Mouse (Mus musculus) heart, embryonic 13.5 days (tissue): ENCODE results near the gene Ddx41. TPM values are rescaled to one million over a fixed set of nuclear protein-coding genes. Genes with fewer than 3 reads are reported as not detected.

Experiments
- ATAC-seq: fragments of 200-750 bp; cut with Nextera tagmentation; 2 replicates; pipeline ENCODE4 v1.8.0; 2017; ENCODE audit warnings: moderate TSS enrichment; ENCODE audit not compliant: insufficient number of reproducible peaks, low FRiP score, low TSS enrichment; ENCODE audit errors: extremely low read depth
- H3K27ac ChIP-seq: fragments of 300-500 bp; sonication (generic); replicated peaks from 2 replicates; pipeline ENCODE4 v1.5.1; 2015; ENCODE audit warnings: moderate library complexity, mild to moderate bottlenecking, inconsistent platforms
- H3K27me3 ChIP-seq: fragments of 300-500 bp; sonication (generic); replicated peaks from 2 replicates; pipeline ENCODE4 v1.6.1; 2015; ENCODE audit warnings: mild to moderate bottlenecking, inconsistent platforms
- H3K36me3 ChIP-seq: fragments of 300-500 bp; sonication (generic); 2 replicates; pipeline ENCODE4 v1.6.1; 2015; ENCODE audit warnings: mild to moderate bottlenecking, inconsistent platforms
- H3K4me1 ChIP-seq: fragments of 300-500 bp; sonication (generic); 2 replicates; pipeline ENCODE4 v1.6.1; 2015; ENCODE audit warnings: inconsistent platforms
- H3K4me2 ChIP-seq: fragments of 300-500 bp; sonication (generic); 2 replicates; pipeline ENCODE4 v1.6.1; 2015; ENCODE audit warnings: inconsistent platforms, mild to moderate bottlenecking, moderate library complexity
- H3K4me3 ChIP-seq: fragments of 300-500 bp; sonication (generic); 2 replicates; pipeline ENCODE4 v1.5.1; 2015; ENCODE audit warnings: moderate library complexity, mild to moderate bottlenecking, inconsistent platforms
- H3K9ac ChIP-seq: fragments of 300-500 bp; sonication (generic); 2 replicates; pipeline ENCODE4 v1.6.1; 2015; ENCODE audit warnings: inconsistent platforms, mild to moderate bottlenecking, moderate library complexity
- H3K9me3 ChIP-seq: fragments of 300-500 bp; sonication (generic); 2 replicates; pipeline ENCODE4 v1.6.1; 2016; ENCODE audit warnings: inconsistent platforms
- WGBS: fragments of 180-500 bp; shearing (Covaris S2); methylation state at CpG from one replicate; pipeline ENCODE4 v1.1.7; 2015; ENCODE audit warnings: mixed read lengths; 5-methylcytosine and 5-hydroxymethylcytosine counted together
- polyA plus RNA-seq: library from polyadenylated mRNA; unstranded; fragments of >200 nt; fragmentation: Nextera tagmentation; extraction: Ambion mirVana; gene quantifications from 2 replicates; pipeline ENCODE4 v1.2.1, GENCODE M21; 2015

Gene Ddx41
- polyA plus RNA-seq, 1 experiment from 2014 or later: 30.6 TPM

DNA sequence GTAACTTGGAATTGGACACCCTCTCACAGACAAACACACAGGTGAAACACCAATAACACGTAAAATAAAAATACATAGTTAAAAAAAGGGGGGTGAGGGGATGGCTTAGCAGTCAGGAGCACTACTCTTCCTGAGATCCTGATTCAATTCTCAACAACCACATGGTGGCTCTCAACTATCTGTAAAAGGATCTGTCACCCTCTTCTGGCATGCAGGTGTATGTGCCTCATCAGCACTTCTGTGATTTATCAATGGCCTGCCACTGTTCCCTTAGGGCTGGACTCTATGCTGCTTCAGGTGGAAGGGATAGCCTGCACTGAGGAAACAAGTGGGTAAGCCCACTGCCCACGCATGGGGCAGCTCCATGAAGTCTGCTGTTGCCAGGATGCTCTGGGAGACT, 4.5 kb upstream of the Ddx41 start:
- Histone ChIP-seq H3K27ac (no peak overlapping the region), H3K4me2 (no peak overlapping the region), H3K4me3 (no peak overlapping the region), H3K27me3 (no peaks in the 10 kb centered on the region), H3K9ac (no peak overlapping the region), H3K9me3 (no peaks in the 10 kb centered on the region), H3K36me3 (peaks cover 86% of the 10 kb centered on the region), H3K4me1 (peaks cover 6% of the 10 kb centered on the region)
- no peak for ATAC-seq
- WGBS: 86% methylated on average over 2 of the region's 2 CpGs

DNA sequence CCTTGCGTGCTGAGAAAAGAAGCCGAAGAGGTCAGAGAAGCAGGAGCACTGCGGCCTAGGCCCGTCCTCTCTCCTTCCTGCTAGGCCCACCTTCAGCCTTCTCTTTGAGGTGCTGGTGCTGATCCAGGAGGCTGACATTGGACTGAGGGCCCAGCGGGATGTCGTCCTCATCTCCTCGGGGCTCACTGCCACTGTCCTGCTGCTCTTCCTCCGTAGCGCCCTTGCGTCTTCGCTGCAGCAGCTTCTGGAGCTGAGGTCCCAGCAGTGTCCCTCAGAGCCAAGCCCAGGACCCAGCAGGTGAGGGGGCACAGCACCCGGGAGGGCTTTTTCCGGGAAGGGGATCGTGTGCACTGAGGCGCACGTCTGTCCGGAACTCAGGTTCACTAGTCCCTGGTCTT, 663 bp downstream of the Ddx41 start:
- 18% methylated on average over 17 of the region's 17 CpGs for WGBS
- no peak for ATAC-seq
- H3K9me3 ChIP-seq: no peaks in the 10 kb centered on the region
- H3K27me3 ChIP-seq: no peaks in the 10 kb centered on the region
- peaks cover 79% of the 10 kb centered on the region for H3K36me3 ChIP-seq
- peak overlapping the region; percentile 89 for H3K9ac ChIP-seq
- peak overlapping the region; percentile 98 for H3K4me3 ChIP-seq
- H3K4me1 ChIP-seq: peaks cover 16% of the 10 kb centered on the region
- H3K27ac ChIP-seq: peak overlapping the region; percentile 26
- H3K4me2 ChIP-seq: peak overlapping the region; percentile 97

DNA sequence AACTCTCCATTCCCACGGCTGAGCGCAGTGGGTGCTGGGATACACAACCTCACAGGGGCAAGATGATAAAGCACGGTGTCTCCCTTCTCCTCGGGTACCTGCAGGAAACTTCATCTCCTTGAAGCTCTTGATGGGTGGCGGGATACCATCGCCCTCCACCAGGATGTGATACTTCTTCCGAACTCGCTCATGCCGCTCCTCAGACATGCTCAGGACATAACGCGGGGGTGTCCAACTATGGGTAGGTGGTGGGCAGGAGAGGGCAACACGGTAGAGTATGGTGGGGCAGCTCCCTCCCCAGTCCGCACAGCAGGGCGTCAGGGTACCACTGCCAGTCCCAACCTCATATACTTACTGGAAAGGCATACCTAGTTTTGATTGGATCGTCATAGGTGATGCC, 1.3 kb downstream of the Ddx41 start:
- 0 out of 2 replicates have a peak overlapping the region, but pooled peaks have one; percentile 33 for H3K9ac ChIP-seq
- WGBS: 90% methylated on average over 15 of the region's 15 CpGs
- no peaks in the 10 kb centered on the region for H3K27me3 ChIP-seq
- peaks cover 16% of the 10 kb centered on the region for H3K4me1 ChIP-seq
- peak overlapping the region; percentile 98 for H3K4me3 ChIP-seq
- no peak for ATAC-seq
- H3K4me2 ChIP-seq: peak overlapping the region; percentile 97
- H3K27ac ChIP-seq: no peak overlapping the region
- H3K36me3 ChIP-seq: peaks cover 79% of the 10 kb centered on the region
- no peaks in the 10 kb centered on the region for H3K9me3 ChIP-seq

DNA sequence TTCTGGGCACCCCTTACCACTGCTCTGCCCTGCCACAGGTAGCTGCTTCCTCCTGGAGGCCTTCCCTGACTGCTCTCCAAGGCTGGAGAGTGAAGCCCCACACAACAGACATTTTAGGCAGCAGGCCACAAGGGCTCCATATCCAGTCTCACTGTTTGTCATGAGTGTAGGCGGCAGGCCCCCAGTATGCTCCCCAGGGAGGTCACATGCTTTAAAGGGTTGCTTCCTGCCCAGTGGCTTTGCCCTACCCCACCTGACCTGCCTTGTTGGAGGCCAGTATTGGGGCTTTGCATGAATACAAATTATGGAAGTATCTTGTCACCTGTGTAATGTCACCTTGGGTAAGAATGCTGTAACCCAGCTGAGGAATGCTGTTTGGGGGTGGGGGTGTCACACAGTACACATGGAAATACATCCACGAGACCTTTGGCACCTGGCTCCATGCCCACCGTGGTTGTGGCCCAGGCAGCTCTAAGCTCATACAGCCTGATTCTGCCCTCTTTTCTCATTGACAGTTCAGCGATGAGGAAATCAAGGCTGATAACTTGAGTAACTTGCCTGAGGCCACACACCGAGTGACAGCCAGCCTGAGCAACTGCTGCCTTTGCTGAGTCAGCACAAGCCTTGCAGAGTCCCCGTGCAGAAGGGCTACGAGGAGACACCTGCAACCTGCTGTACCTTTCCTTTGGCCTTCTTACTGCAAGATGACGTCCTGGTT, 7.1 kb downstream of the Ddx41 start, which contains the start of gene Dok3:
Gene Dok3, minus strand, starts transcription at position 99 of the 718 bp plus-strand sequence.
- H3K4me2 ChIP-seq: no peak within 1 kb of the TSS
- peaks cover 55% of the 10 kb centered on the region for H3K36me3 ChIP-seq
- no peak for ATAC-seq
- 0 out of 2 replicates have a peak, but pooled peaks cover 5% of the 10 kb centered on the region for H3K4me1 ChIP-seq
- H3K9ac ChIP-seq: no peak within 1 kb of the TSS
- no peaks in the 10 kb centered on the region for H3K27me3 ChIP-seq
- no peak within 1 kb of the TSS for H3K4me3 ChIP-seq
- H3K9me3 ChIP-seq: no peaks in the 10 kb centered on the region
- no peak within 1 kb of the TSS for H3K27ac ChIP-seq
- 63% methylated on average over 8 of the region's 8 CpGs for WGBS

DNA sequence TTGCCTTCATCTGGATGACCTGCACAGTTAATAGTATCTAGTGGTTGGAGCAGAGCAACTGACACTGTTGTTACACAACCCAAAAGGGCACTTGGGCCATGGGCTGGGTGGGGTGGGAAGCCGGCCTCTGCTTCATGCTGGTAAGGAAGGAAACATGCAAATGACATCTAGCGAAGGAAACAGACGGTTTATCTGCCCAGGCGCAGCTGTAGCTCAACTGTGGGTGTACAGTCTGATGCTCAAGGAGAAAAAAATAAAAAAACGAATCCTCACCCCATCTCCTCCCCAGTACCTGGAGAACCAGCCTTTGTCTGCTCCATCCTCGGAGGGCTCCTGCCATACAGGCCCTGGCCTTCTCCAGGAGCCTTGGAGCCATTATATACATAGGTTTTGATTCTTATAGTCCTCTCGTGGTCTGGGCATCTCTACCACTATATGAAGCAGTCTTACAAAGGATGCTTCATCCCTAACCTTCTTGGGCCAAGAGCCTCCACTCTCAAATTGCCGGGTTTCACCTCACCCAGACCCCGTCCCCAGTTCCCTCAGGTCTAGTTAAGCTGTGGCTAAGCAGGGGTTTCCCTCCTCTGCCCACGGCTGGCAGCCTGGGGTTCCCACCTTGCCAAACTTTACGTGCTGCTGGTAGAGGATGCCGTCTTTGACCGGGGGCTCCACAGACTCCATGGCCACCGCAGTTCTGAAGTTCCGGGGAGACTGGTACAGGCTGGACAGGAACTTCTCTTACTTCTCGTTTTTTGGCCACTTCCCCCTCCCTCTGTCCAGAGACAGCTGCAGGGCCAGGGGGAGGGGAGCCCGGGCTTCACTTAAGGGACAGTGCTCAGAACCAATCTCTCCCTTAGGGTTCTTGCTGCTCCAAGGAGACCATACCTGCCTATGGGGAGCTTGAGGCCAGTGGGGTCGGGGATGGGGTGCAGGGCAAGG, 8.4 kb downstream of the Ddx41 start:
- no peak overlapping the region for H3K27ac ChIP-seq
- H3K4me3 ChIP-seq: no peak overlapping the region
- 73% methylated on average over 18 of the region's 18 CpGs for WGBS
- 0 out of 2 replicates have a peak, but pooled peaks cover 6% of the 10 kb centered on the region for H3K27me3 ChIP-seq
- no peak overlapping the region for H3K4me2 ChIP-seq
- H3K4me1 ChIP-seq: peaks cover 16% of the 10 kb centered on the region; the same call in 1 of the 2 replicates
- peaks cover 42% of the 10 kb centered on the region for H3K36me3 ChIP-seq
- no peak for ATAC-seq
- H3K9me3 ChIP-seq: no peaks in the 10 kb centered on the region
- no peak overlapping the region for H3K9ac ChIP-seq

DNA sequence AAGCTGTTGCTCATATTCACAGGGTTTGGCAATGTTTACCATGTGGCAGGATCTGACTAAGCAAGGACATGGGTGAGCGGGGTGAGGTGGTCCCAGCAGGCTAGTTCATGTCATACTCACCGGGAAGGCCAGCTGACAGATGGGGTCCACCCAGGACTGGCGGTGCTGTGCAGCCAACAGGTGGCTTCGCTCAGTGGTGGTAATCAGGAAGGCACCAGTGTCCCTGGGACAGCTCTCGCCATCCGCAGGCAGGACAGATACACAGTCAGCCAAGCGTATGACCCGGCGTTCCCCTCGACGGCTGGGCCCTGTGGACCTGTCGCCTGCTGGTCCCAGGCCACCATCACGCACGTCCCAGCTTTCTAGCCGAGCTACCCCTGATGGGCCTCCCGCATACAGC, 9.2 kb downstream of the Ddx41 start:
- Histone ChIP-seq H3K36me3 (peaks cover 33% of the 10 kb centered on the region), H3K27ac (no peak overlapping the region), H3K9ac (no peak overlapping the region), H3K9me3 (no peaks in the 10 kb centered on the region), H3K4me2 (no peak overlapping the region), H3K27me3 (0 out of 2 replicates have a peak, but pooled peaks cover 6% of the 10 kb centered on the region), H3K4me3 (no peak overlapping the region), H3K4me1 (peaks cover 20% of the 10 kb centered on the region; the same call in 1 of the 2 replicates)
- WGBS: 83% methylated on average over 16 of the region's 16 CpGs
- no peak; the same call in 1 of the 2 replicates for ATAC-seq

DNA sequence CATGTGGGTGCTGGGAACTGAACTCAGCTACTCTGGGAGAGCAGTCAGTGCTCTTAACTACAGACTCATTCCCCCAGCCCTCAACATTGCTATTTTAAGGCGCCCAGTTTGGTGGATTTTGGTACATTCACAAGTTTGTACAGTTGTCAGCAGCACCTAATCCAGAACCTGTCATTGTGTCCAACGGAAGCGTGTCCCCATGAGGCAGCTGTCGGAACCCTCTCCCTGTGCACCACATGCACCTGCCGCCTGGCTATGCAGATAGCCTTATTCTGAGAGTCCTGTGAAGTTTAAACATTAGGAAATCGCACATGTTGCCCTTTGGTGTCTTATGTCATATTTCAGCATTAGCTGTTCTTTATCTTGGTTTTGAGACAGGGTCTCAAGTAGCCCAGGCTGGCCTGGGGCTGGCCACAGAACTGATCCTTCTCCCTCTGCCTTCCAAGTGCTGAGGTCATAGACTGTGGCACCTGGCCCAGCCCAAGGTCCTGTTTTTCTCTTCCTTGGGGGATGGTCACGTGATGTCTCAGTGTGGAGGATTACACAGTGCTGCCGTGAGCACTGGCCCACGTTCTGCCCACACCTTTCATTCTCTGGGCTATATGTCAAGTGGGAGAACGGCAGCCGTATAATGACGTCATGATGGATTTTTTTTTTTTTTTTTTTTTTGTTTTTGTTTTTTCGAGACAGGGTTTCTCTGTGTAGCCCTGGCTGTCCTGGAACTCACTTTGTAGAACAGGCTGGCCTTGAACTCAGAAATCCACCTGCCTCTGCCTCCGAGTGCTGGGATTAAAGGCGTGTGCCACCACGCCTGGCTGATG, 10.5 kb downstream of the Ddx41 start:
- no peak overlapping the region for H3K9ac ChIP-seq
- ATAC-seq: no peak
- no peak overlapping the region for H3K27ac ChIP-seq
- H3K4me3 ChIP-seq: no peak overlapping the region
- no peaks in the 10 kb centered on the region for H3K9me3 ChIP-seq
- 75% methylated on average over 16 of the region's 16 CpGs for WGBS
- H3K4me1 ChIP-seq: peaks cover 20% of the 10 kb centered on the region; the same call in 1 of the 2 replicates
- peaks cover 21% of the 10 kb centered on the region for H3K36me3 ChIP-seq
- peaks cover 8% of the 10 kb centered on the region; the same call in 1 of the 2 replicates for H3K27me3 ChIP-seq
- H3K4me2 ChIP-seq: no peak overlapping the region

DNA sequence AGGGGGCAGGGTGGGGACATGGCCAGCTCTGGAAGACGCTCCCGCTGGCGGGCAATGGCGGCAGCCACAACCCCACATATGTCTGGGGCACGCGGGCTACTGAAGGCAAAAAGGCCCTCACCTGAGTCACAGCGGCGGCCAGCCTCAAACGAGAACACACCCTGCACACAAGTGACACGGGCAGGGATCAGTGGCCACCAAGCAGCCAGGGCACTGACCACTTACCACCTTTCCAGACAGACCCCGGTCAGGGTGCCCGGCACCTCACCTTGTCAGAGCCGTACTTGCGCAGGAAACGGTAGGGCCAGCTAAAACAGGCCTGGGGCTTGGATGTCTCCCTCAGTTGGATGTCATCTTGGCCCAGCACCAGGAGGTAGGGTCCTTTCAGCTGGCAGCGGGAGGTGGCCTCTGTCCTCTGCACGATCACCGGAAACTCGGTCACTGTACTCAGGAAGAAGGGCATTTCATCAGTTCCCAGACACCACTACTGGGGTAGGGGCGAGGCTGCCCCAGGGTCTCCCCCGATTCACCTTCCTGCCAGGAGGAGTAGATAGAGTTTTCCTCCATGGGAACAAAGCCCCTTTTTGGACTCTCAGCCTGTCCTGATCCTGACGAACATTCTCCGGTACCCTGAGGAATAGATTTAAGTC, 12.4 kb downstream of the Ddx41 start:
- Histone ChIP-seq H3K4me1 (peaks cover 15% of the 10 kb centered on the region; the same call in 1 of the 2 replicates), H3K36me3 (peaks cover 2% of the 10 kb centered on the region), H3K27me3 (peaks cover 17% of the 10 kb centered on the region), H3K27ac (peak overlapping the region; percentile 75), H3K4me2 (no peak overlapping the region), H3K9ac (no peak overlapping the region), H3K9me3 (peaks cover 3% of the 10 kb centered on the region; the same call in 1 of the 2 replicates), H3K4me3 (no peak overlapping the region)
- ATAC-seq: no peak
- 82% methylated on average over 23 of the region's 23 CpGs for WGBS

DNA sequence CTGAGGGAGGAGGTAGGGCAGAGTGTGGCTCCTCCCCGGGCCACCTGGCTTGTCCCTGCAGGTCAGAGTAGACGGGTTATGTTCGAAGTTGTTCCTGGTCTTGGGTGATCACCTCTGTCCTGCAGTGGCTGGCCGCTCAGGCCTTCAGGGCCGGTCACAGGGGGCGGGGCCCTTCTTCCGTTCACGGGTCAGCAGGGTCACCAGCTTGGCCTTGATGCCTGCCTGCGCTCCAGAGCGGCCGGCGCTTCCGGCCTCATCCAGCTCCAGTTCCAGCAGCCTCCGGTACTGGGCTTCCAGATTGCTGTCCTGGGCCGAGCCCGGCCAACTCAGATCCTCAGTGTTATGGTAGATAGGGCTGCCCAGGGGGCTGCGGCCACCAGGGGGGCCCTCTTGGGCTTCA, 13.2 kb downstream of the Ddx41 start:
- H3K9ac ChIP-seq: no peak overlapping the region; the same call in none of the 2 replicates
- H3K9me3 ChIP-seq: peaks cover 3% of the 10 kb centered on the region; the same call in 1 of the 2 replicates
- H3K4me3 ChIP-seq: no peak overlapping the region
- H3K27me3 ChIP-seq: peaks cover 18% of the 10 kb centered on the region
- H3K4me1 ChIP-seq: peaks cover 15% of the 10 kb centered on the region; the same call in 1 of the 2 replicates
- peak overlapping the region; percentile 75 for H3K27ac ChIP-seq
- no peaks in the 10 kb centered on the region for H3K36me3 ChIP-seq
- WGBS: 66% methylated on average over 17 of the region's 17 CpGs
- no peak for ATAC-seq
- no peak overlapping the region for H3K4me2 ChIP-seq

DNA sequence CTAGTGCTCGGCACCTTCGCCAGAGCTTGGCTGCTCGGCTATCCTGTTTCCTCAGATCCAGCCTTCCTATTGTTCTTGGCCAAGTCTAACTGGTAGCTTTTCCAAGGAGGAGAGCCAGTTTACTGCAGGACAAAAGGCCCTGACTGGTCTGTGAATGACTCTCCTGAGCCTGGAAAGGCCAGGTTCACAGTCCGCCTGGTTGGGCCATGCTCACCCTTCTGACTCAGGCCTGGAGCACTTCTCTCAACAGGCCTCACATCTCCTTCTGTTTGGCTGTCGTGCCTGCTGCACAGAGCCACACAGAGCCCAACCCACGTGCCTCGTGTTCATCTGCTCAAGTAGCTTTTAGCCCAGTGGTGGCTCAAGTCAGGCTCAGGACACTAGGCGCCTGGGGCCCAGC, 13.7 kb downstream of the Ddx41 start:
- Histone ChIP-seq H3K36me3 (no peaks in the 10 kb centered on the region), H3K27ac (peak overlapping the region; percentile 75), H3K4me1 (peaks cover 15% of the 10 kb centered on the region; the same call in 1 of the 2 replicates), H3K27me3 (peaks cover 24% of the 10 kb centered on the region), H3K4me3 (no peak overlapping the region), H3K9ac (no peak overlapping the region; the same call in 1 of the 2 replicates), H3K9me3 (peaks cover 3% of the 10 kb centered on the region; the same call in 1 of the 2 replicates), H3K4me2 (no peak overlapping the region)
- ATAC-seq: no peak
- WGBS: 55% methylated on average over 8 of the region's 8 CpGs
